Mouse (Mus musculus) heart, adult 2 months (tissue): ENCODE measurements around the gene Olfr824.

Experiments
- CTCF ChIP-seq: fragments of 200-600 bp; IDR thresholded peaks from 2 replicates; pipeline ENCODE4 v1.8.1; 2022; ENCODE audit warnings: antibody characterized with exemption, mild to moderate bottlenecking, moderate library complexity
- EP300 ChIP-seq: fragments of 200-500 bp; IDR thresholded peaks from 2 replicates; pipeline ENCODE4 v1.6.1; 2011; ENCODE audit warnings: low read depth, low read length, control low read depth; ENCODE audit not compliant: insufficient read depth

DNA sequence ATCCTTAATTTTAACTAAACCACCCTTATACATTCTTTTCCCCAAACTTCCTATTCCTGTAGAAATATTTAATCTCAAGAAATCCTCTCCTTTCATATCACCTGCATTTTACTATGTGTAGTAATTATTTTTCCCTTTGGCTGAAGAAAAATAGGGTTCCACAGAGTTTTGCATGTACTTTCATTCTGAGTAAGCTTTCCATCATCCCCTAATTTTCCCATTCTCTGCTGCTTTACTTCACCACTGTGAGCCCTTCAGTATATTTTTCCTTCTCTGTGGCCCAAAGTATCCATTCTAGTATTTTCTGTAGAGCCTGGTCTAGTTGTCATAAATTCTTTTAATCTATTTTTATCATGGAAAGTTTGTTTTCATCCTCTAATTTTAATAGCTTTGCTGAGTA is 5.0 kb upstream of the Olfr824 start:
- no peak for TF ChIP-seq CTCF
- no peak for TF ChIP-seq EP300
